Mouse (Mus musculus) mature B cell (primary cell): ENCODE measurements around the gene Mef2d.

Source experiments
- in situ Hi-C: fragments of 300-500 bp; cut with MboI; formaldehyde crosslinking; loops from 2 replicates; pipeline ENCODE4 v1.14.3; 2019

Mef2d gene

DNA sequence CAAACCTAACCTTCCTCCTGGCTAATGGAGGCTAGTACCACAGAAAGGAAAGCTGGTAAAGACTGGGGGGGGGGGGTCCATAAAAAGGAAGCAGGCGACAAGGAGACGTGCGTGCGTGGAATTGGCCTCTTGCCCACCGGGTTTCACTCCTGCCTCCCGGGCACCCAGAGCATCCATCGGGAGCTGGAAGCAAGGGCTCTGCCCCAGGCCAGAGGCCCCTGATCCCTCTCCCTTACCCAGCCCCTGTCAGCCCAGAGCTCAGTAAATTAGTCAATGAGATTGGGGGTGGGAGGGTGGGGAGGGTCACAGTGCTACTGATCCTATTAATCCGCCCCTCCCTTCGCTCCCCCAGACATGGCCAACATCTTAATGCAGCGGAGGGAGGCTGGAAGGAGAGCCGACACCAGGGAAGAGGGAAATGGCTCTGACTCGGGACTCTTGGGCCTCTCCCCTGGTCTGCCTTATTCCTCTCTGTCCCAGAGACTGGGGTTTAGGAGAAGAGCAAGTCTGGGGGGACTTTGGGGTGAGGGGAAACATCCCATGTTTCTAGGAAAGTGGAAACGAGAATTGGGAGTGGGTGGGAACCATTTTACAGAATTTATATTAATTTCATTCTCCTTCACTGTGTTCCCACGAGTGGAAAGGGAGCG is 65.4 kb downstream of the Mef2d start:
- in situ Hi-C loops = no loop called here

- in situ Hi-C loops = no loop called here
Measured at GRCm38 (mm10) chr3:88208226-88208720, 66.1 kb downstream of the Mef2d start.

DNA sequence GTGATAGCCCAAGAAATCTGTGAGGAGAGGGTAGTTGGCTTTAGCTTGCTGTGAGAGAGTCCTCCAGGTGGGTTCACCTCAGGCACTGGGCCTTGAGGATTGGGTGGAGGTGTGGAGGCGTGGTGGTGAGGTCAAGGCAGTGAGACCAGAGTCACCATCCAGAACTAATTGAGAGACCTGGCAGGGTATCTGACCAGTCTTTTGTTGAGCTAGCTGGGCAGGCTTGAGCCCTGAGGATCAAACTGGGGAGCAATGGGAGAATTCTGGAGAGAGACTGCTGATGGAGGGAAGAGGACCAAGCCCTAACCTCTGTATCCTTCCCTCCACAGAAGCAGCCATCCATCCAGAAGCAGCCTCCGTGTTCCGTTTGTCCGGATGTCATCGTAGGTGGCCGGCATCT is 67.1 kb downstream of the Mef2d start:
- in situ Hi-C loops = no loop called here

DNA sequence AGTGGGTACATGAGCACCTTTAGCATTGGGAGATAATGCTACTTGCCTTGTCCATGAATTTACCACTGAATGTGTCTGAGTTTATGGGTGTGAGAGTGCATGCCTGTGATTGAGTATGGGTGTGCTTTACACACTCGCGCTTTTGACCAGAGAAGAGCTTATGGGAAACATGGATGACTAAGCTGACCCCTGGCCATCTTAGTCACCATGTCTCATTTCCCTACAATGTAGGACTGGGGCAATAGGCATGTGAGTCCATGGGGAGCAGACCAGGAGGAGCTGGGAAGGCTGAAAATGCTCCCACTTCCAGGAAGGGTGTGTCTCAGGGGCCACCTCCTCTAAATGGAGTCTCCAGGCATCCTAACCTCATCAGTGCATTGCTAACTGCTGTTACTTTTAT is 67.9 kb downstream of the Mef2d start:
- in situ Hi-C loops = no loop called here

- in situ Hi-C loops = no loop called here
Measured at GRCm38 (mm10) chr3:88210918-88211317, 68.7 kb downstream of the Mef2d start.

DNA sequence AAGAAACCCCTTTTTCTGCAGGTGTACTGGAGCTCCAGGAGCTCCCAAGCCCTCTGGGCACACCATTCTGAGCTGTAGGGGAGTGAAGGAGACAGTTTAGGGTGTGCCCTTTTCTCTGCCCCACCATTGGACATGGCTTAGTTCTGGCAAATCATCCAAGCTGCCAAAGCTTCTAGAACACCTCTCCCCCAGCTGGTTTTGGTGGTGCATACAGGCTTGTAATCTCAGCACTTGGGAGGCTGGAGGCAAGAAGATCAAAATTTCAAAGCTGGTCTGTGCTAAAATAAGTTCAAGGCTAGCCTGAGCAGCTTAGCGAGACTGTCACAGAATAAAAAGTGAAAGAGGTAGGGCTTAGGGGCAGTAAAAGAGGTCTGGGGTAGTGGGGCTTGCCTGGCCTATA is 70.2 kb downstream of the Mef2d start:
- in situ Hi-C loops = no loop called here

- in situ Hi-C loops = no loop called here
Measured at GRCm38 (mm10) chr3:88213019-88213418, 70.8 kb downstream of the Mef2d start.

- in situ Hi-C loops = no loop called here
Measured at GRCm38 (mm10) chr3:88214197-88214938, 72.2 kb downstream of the Mef2d start.

DNA sequence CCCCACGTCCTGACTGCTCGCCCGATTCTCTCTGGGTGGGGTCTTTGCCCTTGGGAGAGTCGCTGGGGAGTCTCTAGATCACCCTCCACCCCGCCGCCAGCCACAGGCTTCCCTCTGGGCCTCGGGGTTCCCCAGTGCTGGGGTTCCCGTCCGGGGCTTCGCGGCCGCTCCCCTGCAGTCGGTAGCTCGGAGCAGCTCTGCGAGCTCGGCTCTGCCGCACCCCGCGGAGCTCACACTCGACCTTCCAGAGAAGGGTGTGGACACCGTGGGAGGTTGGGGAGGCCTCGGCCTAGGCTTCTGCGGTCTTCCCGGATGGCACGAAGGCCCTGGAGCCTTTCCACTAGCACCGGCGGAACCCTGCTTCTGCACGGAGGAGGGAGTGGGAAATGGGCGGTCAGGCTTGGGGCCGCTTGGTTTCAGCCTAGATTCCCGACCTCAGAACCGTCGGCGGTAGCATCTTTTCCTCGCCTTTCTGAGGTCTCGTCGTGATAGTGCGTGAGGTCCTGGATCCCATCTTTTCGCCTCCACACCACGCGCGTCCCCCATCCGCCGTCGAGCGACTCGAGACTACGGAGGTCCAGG is 72.9 kb downstream of the Mef2d start:
- in situ Hi-C loops = no loop called here

DNA sequence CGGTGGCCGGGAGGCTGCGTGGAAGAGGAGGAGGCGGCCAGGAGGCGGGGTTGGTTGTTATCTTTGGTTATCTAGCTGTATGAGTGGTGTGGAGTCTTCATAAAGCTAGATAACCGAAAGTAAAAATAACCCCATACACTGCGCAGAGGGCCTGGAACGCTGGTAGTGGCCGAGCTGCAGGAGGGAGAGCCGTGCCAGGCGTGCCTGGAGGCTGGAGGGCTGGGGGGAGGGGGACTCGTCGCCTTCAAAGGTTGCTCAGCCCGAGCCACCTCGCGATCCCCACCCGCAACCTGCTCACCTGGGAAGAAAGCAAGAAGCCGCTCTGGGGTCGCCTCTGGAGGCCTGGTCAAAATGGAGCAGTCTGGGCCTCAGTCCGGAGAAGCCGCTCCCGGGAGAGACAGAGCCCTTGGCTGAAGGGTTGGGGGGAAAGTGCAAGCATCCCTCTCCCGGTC is 73.4 kb downstream of the Mef2d start:
- in situ Hi-C loops = no loop called here

DNA sequence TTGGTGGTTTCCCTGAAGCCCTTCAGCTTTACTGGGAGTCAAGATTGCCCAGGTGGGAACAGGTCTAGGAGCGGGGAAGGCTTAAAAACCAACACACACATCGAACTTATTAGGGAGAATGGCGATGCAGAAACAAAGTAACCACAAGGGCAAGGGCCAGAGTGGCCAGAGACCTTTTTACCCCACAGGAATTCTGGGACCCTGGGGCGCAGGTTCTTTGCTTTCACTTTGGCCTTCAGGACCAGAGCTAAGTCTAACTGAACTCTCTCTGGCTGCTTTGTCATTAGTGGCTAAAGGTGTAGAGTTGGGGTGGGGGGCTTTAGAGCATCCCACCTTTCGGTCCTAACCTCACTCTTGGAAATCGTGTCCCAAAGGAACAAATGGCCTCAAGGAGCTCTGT is 73.9 kb downstream of the Mef2d start:
- in situ Hi-C loops = no loop called here

GRCm38 (mm10) chr3:88216534-88217326 is 74.6 kb downstream of the Mef2d start:
- in situ Hi-C loops = no loop called here

DNA sequence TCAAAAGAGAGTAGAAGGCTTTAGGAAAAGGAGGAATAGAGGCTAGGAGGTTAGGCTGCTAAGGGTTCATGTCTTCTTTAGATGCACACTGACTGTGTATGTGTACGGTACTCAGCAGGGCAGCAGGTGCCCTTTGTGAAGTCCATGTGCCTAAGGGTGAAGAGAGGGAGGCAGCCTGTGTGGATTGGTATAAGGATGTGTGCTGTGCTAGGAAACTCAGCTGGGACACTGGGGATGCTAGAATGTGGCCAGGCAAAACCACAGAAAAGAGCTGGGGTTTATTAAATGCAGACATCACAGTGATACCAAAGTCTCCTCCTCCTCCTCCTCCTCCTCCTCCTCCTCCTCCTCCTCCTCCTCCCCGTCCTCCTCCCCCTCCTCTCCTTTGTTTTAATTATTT is 75.5 kb downstream of the Mef2d start:
- in situ Hi-C loops = no loop called here

- in situ Hi-C loops = no loop called here
Measured at GRCm38 (mm10) chr3:88219940-88220339, 77.8 kb downstream of the Mef2d start.

GRCm38 (mm10) chr3:88220842-88221241 is 78.7 kb downstream of the Mef2d start:
- in situ Hi-C loops = no loop called here
